Mouse (Mus musculus) thymus, adult 2 months (tissue): ENCODE measurements around the gene Nhlrc4.

Experiments
- CTCF ChIP-seq: fragments of 200-500 bp; IDR thresholded peaks from 2 replicates; pipeline ENCODE4 v1.5.1; 2012; ENCODE audit warnings: mild to moderate bottlenecking, control low read depth, low read length, moderate library complexity, borderline replicate concordance; ENCODE audit not compliant: control insufficient read depth, poor library complexity, insufficient read depth; ENCODE audit errors: extremely low read depth
- POLR2A ChIP-seq: fragments of 200-500 bp; IDR thresholded peaks from 2 replicates; pipeline ENCODE4 v1.6.1; 2012; ENCODE audit warnings: mild to moderate bottlenecking, low read length, control low read depth, moderate library complexity; ENCODE audit not compliant: control insufficient read depth, poor library complexity, insufficient read depth; ENCODE audit errors: extremely low read depth

- TF ChIP-seq CTCF (no peak), POLR2A (no peak)
Measured at GRCm38 (mm10) chr17:25970954-25971707, 26.4 kb upstream of the Nhlrc4 start.
